Mouse (Mus musculus): Measurements from ENCODE around the gene Tspan9.

Tspan9 gene

DNA sequence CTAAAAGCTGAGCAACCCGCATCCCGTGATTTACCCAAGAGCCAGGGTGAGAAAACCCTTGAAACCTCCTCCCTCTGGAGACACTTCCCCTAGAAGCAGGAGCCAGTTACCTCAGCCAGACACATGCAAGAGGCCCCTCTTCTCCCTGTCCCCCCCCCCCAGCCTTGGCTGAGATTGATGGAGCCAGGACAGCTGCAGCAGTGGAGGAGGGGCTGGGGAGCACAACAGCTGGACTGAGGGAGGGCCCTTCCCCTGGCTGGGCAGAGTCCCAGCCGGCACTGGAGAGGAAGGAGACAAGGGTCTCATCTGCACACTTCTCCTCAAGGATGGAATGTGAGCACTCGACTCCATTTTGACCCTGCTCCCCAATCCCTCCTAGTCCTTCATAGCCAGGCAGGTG, 64.9 kb downstream of the Tspan9 start:
- peak; percentile 70 for DNase-seq (ENCODE audit: low read depth, low spot score)

GRCm38 (mm10) chr6:128076104-128077020, 67.0 kb downstream of the Tspan9 start:
- peak; percentile 59 for DNase-seq (ENCODE audit: low read depth, low spot score)

DNA sequence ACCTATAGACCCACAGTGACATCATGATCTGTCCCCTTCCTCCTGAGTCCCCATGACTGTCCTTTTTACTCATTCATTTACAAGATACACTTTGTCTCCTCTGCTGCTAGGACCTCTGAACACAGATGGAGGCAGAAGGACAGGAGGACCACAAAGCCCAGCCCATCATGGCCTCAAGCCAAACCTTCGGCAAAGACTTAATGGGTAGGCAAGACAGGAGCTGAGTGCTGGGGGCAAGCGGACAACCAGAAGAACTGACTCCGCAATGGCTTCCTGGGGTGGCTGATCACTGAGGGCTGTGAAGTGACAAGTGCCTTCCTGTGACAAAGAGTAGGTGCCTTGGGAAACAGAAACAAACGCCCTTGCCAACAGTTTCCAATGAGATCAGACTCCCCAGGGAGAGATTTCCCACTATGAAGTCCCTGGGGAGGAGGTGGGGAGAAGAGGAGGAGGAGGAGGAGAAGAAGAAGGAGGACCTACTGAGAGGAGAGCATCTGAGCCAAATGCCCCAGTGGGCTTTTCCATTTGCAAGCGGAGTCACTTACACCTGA, 67.9 kb downstream of the Tspan9 start:
- no peak for DNase-seq (ENCODE audit: low read depth, low spot score)

DNA sequence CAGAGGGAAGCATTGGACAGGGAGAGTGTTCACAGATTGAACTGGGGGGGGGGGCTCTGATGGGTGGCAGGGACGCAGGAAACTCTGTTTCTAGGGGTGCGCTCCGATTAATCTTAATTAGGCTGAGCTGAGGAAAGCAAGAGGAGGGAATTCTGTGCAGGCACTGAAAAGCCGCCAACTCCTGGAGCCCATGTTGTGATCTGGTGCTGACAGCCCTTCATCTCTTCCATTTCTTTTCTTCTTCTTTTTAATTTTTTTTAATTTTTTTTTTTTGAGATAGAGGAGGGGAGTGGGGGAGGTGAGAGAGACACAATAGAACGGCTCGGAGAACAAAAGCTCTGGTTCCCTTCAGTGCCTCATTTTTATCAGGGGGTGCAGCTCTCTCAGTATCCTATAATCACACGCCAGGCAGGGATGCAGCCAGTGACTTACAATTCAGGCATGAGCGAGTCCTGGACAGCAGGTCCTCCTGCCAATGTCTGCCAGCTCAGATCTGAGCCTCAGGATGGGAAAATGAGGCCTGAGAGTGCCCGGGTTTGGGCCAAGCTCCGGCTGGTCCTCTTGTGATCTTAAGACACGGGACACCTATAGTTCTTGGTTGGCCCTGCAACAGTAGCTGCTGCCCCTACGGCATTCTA, 72.4 kb downstream of the Tspan9 start:
- no peak for DNase-seq (ENCODE audit: low read depth, low spot score)

GRCm38 (mm10) chr6:128070072-128070872, 73.1 kb downstream of the Tspan9 start:
- no peak for DNase-seq (ENCODE audit: low read depth, low spot score)

GRCm38 (mm10) chr6:128068144-128068543, 75.2 kb downstream of the Tspan9 start:
- no peak for DNase-seq (ENCODE audit: low read depth, low spot score)

DNA sequence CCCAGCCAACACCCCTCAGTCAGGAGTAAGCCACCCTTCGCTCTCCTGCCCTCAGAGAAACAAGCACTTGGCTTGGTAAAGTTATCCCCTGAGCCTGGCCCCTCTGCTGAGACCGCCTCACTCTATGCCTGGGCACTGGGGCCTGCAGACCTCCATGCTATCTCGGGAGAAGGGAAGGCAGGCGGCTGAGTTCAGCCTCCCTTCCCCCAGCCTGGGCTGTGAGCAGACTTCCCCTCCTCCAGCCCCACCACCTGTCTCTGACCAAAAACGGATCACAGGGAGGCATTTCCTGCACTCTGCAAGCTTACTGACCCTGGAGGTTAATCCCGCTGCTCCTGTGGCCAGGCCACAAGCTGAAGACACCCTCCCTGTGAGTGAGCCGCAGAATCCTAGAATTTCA, 77.4 kb downstream of the Tspan9 start:
- DNase-seq (ENCODE audit: low read depth, low spot score), result peak; percentile 61

DNA sequence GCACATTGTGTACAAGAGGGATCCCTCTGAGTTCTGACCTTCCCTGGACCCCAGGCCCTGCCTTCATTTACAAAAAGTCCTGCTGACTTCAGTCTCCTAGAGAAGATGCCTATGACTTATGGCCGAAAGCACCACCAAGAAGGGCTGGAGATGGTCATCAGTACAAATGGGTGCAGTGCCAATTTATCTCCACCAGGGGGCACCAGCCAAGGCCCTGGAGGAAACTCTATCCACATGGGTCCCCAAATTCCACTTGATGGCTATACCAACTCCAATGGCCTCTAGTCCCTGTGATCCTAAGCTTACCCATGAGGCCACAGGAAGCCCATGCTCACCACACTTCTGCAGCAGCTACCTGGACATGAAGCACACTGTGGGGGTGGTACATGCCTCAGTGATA, 79.9 kb downstream of the Tspan9 start:
- no peak for DNase-seq (ENCODE audit: low read depth, low spot score)

GRCm38 (mm10) chr6:128062784-128063183, 80.6 kb downstream of the Tspan9 start:
- DNase-seq (ENCODE audit: low read depth, low spot score), result no peak

DNA sequence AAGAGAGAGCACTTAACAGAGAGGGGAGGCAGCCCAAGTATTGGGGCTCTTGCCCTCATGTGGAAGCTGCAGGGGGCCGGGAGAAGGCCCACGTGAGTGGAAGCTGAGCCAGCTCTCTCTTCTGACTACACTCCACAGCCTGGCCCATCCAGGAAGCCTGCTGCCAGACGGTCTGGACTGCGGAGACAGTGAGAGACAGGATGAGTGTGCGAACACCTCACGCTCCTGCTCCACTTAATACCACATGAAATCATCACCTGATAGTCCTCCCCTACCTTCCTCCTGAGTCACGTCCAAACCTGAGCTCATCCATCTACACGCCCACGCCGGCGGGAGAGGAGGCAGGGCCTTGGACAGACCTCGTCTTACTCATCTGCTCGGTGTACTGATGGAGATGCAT, 81.2 kb downstream of the Tspan9 start:
- DNase-seq (ENCODE audit: low read depth, low spot score), result no peak

- DNase-seq (ENCODE audit: low read depth, low spot score), result no peak
Measured at GRCm38 (mm10) chr6:128061342-128061741, 82.1 kb downstream of the Tspan9 start.

DNA sequence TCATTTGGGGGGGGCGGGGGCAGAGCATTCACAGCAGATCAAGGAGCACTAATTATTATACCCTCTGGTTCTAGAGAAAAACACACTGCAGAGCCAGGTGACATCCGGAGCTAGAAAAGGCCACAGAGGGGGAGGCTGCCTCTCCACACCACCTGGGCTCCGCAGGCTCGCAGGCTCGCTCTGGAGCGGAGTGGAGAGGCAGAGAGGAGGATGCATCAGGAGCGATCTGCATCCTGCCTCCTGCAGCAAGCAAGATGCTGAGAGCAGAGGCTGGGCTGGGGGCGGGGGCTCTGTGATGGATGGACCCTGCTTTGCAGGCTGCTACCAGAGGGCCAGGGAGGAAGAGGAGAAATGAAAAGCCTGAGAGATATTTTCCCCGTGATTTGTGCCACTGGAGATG, 84.8 kb downstream of the Tspan9 start:
- DNase-seq (ENCODE audit: low read depth, low spot score), result no peak

- DNase-seq (ENCODE audit: low read depth, low spot score), result peak; percentile 64
Measured at GRCm38 (mm10) chr6:128058157-128058556, 85.2 kb downstream of the Tspan9 start.

- DNase-seq (ENCODE audit: low read depth, low spot score), result no peak
Measured at GRCm38 (mm10) chr6:128053000-128053732, 90.2 kb downstream of the Tspan9 start.

GRCm38 (mm10) chr6:128047671-128048070, 95.7 kb downstream of the Tspan9 start:
- no peak for DNase-seq (ENCODE audit: low read depth, low spot score)

- no peak for DNase-seq (ENCODE audit: low read depth, low spot score)
Measured at GRCm38 (mm10) chr6:128047239-128047638, 96.2 kb downstream of the Tspan9 start.

GRCm38 (mm10) chr6:128046799-128047198, 96.6 kb downstream of the Tspan9 start:
- no peak for DNase-seq (ENCODE audit: low read depth, low spot score)

DNA sequence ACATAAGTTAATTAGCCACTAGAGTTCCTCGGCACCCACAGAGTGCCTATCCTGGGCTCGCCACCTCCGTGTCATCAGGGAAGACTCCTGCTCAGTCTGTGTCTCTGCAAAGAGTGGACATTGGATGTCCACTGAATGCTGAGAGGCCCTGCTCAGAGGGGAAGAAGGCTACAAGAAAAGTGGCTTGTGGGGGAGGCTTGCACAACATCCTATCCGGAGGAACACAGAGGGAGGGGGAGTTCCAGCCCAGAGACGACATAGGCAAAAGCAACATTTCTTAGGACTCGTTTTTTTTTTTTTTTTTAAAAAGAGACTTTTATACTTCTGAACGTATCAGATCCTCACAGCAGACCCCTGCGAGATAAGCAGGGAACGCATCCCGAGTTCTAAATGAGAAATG, 98.7 kb downstream of the Tspan9 start:
- DNase-seq (ENCODE audit: low read depth, low spot score), result no peak

GRCm38 (mm10) chr6:128043486-128043885, 99.9 kb downstream of the Tspan9 start:
- no peak for DNase-seq (ENCODE audit: low read depth, low spot score)

DNA sequence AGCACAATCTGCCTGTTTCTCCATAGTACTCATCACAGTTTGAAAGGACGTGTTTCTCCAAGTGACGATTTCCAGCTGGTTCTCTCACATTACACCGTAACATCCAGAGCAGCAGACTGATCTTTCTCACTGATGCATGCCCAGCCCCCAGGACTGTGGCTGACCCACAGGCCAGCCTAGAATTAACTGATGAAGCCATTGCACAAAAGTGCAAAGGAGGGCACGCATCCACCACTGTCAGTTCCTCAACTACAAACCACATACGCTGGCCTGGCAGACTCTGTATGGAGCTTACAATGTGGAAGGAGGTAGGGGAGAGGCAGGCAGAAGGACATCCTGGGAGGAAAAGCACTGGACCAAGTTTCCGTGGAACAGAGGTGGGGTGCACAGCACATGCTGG, 101.6 kb downstream of the Tspan9 start:
- DNase-seq (ENCODE audit: low read depth, low spot score), result no peak

DNA sequence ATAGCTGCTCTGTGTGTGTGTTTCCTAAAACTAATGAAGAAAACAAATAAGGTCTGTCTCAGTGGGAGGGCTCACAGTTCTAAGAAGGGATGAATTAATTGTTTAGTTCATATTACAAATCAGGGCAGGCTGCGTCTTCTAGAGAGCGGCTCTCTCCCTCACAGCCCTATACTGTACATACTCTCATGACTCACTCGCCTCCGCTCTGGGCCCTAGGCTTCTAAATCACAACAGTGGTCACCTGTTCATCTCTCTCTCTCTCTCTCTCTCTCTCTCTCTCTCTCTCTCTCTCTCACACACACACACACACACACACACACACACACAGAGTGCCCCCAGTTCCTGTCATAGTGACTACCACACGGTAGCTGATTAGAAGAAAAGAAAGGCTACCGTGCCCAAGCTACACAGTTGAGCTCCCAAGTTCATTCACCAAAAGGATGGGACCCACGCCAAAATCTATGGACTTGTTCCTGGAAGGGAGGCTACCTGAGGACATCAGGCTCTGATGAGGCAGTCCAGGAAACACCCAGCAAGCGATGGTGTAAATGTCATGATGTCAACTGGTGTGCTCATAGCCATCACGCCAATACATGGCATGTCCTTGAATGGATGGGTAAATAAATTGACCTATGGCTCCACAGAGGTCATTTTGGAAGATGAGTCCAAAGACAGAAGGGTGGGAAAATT, 104.2 kb downstream of the Tspan9 start:
- DNase-seq (ENCODE audit: low read depth, low spot score), result no peak
